Mouse (Mus musculus) embryonic fibroblast, embryonic 13.5 days (primary cell): ENCODE results near the gene Parp16. TPM values are rescaled to one million over a fixed set of nuclear protein-coding genes. Genes with fewer than 3 reads are reported as not detected.

Source experiments
- H3K27ac ChIP-seq: 2 replicates; pipeline ENCODE4 v1.5.1; 2012; ENCODE audit warnings: low read length, control low read depth, inconsistent platforms; ENCODE audit not compliant: insufficient read depth
- H3K4me1 ChIP-seq: 2 replicates; pipeline ENCODE4 v1.6.1; 2011; ENCODE audit warnings: low read length; ENCODE audit not compliant: control insufficient read depth, insufficient read depth
- H3K4me3 ChIP-seq: 2 replicates; pipeline ENCODE4 v1.5.1; 2011; ENCODE audit warnings: mild to moderate bottlenecking, control low read depth, low read length; ENCODE audit not compliant: insufficient read depth
- CTCF ChIP-seq: IDR thresholded peaks from 2 replicates; pipeline ENCODE4 v1.5.1; 2011; ENCODE audit warnings: mild to moderate bottlenecking, control low read depth, low read length, moderate library complexity, borderline replicate concordance; ENCODE audit not compliant: insufficient read depth
- POLR2A ChIP-seq: IDR thresholded peaks from 2 replicates; pipeline ENCODE4 v1.6.1; 2011; ENCODE audit warnings: low read depth, mild to moderate bottlenecking, control low read depth, low read length, moderate library complexity
- polyA plus RNA-seq: library from polyadenylated mRNA; stranded (reverse); fragments of >200 nt; gene quantifications from 2 replicates; pipeline ENCODE4 v1.2.4, GENCODE M21; 2011; ENCODE audit warnings: low read depth; ENCODE audit not compliant: missing spikeins, insufficient read length

Parp16 gene
- polyA plus RNA-seq = 1.5 and 2.7 TPM in 2 replicates

GRCm38 (mm10) chr9:65195053-65195452 lies at the start of gene Parp16:
Gene Parp16, plus strand, starts transcription at chr9:65195353.
- peaks cover 5% of the 10 kb centered on the region for H3K4me1 ChIP-seq
- no peak within 1 kb of the TSS for H3K4me3 ChIP-seq
- no peak for TF ChIP-seq POLR2A
- no peak for TF ChIP-seq CTCF

DNA sequence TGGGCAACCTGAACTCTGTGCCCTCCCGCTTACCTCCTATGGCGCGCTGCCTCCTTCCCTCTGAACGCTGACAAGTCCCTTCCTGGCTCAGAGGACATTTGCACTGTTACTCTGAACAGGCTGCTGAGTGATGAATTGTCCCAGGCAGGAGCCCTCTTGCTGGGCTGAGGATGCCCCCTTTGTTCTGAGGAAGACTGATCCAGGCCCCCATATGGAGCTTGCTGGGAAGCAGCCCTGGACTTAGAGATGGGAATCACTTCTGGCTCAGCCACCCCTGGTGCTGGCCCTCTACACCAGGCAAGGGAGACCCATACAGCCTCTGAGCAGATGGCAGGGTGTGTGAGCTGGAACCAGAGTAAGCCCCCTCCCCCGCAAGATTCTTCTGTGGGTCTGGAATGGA lies 49.2 kb upstream of the Parp16 start:
- TF ChIP-seq POLR2A = no peak
- no peak for TF ChIP-seq CTCF
- Histone ChIP-seq H3K27ac (no peak overlapping the region), H3K4me3 (no peak overlapping the region), H3K4me1 (0 out of 2 replicates have a peak, but pooled peaks cover 3% of the 10 kb centered on the region)

More at GRCm38 (mm10) chr9:65195053-65195452, at the start of gene Parp16:
- peak within 1 kb of the TSS; percentile 92 for H3K27ac ChIP-seq

GRCm38 (mm10) chr9:65148507-65148906 lies 46.6 kb upstream of the Parp16 start:
- Histone ChIP-seq H3K4me1 (no peaks in the 10 kb centered on the region), H3K4me3 (no peak overlapping the region), H3K27ac (no peak overlapping the region)
- no peak for TF ChIP-seq CTCF

DNA sequence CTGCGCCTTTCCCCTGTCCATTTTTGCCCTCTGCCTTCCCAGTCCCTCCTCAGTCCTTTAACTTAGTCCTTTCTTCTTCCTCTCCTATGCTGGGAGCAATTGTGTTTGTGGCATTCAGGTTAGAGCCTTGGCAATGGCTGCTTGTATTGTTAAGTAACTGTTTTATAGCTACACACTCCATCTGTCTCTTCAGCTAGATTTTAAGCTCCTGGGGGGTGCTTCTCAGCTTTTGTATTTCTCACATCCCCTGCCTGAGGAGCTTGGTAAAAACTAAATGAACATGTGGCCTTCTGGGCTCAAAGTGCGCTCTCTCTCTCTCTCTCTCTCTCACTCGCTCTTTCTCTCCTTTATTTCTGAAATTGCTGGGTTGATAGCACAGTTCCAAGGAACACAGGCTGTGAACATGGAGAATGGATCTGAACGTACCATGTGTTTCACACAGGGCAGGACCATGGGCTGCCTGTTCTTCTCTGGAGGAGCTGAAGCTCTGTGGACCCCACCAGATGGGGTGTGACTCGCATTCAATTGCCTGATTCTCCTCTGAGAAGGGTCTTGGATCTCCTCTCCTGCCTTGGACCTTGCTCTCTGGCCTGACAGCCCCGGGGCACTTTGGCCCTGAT lies 42.3 kb upstream of the Parp16 start:
- Histone ChIP-seq H3K27ac (no peak overlapping the region), H3K4me3 (no peak overlapping the region)

DNA sequence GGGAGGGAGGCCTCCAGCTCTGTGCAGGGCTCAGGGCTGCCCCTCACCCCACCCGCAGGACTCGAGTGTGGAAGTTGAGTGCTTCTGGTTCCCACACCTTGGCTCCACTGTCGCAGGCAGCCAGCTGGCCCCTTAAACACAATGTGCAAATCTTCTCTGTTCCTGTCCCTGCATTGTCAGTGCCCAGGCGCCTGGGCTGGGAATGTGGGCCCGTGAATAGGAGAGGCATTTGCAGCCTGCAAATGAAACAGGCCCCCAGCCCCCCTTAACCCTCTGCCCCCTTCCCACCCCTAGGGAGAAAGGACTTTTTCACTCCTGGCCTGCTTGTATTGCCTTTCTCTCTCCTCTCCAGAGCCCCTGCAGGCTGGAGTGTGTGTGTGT lies 41.8 kb upstream of the Parp16 start:
- H3K4me1 ChIP-seq = no peaks in the 10 kb centered on the region
- H3K27ac ChIP-seq = no peak overlapping the region
- H3K4me3 ChIP-seq = no peak overlapping the region
- TF ChIP-seq POLR2A (no peak), CTCF (no peak)

More for the DNA sequence above, 42.3 kb upstream of the Parp16 start:
- TF ChIP-seq POLR2A = no peak
- no peak for TF ChIP-seq CTCF
- H3K4me1 ChIP-seq = no peaks in the 10 kb centered on the region

- H3K4me3 ChIP-seq = no peak overlapping the region
- TF ChIP-seq POLR2A (no peak), CTCF (no peak)
- H3K27ac ChIP-seq = no peak overlapping the region
- H3K4me1 ChIP-seq = no peaks in the 10 kb centered on the region
These were observed 40.3 kb upstream of the Parp16 start for GRCm38 (mm10) chr9:65154692-65155455.

DNA sequence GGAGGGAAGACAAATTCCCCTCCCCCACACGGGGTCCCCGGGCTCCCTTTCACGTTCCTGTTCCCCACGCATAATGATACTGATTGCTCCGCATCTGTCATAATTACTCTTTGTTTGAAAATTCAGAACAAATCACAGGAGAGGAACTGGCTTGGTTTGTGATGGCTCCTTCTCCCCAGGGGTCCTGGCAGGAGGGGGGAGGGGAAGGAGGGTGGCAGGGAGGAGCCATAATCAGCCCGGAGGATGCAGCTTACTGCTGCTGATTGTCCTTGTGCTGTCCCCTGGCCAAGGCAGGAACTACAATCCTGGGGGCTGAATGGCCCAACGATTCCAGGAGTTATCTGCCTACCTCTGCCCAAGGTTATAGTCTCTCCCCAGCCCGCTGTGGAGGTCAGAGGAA lies 38.5 kb upstream of the Parp16 start:
- no peak for TF ChIP-seq CTCF
- Histone ChIP-seq H3K4me1 (no peaks in the 10 kb centered on the region), H3K4me3 (no peak overlapping the region), H3K27ac (no peak overlapping the region)

DNA sequence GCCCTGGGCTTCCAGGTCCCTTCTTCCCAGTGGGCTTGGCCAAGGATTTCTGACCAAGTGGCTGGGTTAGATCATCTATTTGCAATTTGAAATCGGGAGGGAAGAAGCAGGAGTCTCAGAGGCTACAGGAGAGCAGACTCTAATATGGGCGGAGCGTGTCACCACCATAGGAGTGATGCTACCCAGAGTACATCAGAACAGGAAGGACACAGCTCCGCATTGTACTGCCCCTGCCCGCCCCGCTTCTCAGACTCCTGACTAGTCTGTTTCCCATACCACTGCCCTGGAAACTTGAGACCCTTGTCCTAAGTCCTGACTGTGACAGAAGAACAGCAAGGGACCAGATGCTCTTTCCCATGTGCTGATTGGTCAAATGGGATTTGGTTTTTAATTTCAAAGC lies 37.5 kb upstream of the Parp16 start:
- Histone ChIP-seq H3K4me1 (no peaks in the 10 kb centered on the region), H3K27ac (no peak overlapping the region), H3K4me3 (no peak overlapping the region)
- no peak for TF ChIP-seq CTCF
- TF ChIP-seq POLR2A = no peak

GRCm38 (mm10) chr9:65161188-65161587 lies 34.0 kb upstream of the Parp16 start:
- no peaks in the 10 kb centered on the region for H3K4me1 ChIP-seq
- TF ChIP-seq CTCF (no peak), POLR2A (no peak)
- H3K4me3 ChIP-seq = no peak overlapping the region
- H3K27ac ChIP-seq = no peak overlapping the region

DNA sequence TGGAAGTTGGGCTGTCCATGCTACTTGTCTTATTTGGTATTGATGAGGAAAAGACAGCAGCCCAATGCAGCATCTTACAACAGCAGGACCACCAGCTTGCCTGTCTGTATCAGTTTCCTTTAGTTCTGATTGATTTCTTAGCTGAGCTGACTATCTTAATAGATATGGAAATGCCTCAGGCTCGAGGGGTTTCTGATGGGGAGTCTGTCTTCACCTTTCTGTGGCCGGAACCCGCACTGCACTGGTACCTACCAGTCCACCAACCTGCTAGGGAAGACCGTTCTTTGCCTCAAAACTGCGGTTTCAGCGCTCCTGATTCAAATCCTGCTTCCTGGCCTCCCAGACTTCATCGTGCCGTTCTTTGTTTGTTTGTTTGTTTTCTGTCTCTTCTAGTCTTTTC lies 33.3 kb upstream of the Parp16 start:
- no peaks in the 10 kb centered on the region for H3K4me1 ChIP-seq
- TF ChIP-seq POLR2A (no peak), CTCF (no peak)
- H3K4me3 ChIP-seq = no peak overlapping the region
- no peak overlapping the region for H3K27ac ChIP-seq
